Mouse (Mus musculus) stomach, postnatal 0 days (tissue): Measurements from ENCODE around the gene Ppp6r3. TPM values are rescaled to one million over a fixed set of nuclear protein-coding genes. Genes with fewer than 3 reads are reported as not detected.

Source experiments
- ATAC-seq: fragments of 200-750 bp; cut with Nextera tagmentation; 2 replicates; pipeline ENCODE4 v1.8.0; 2017; ENCODE audit not compliant: low FRiP score, low TSS enrichment
- DNase-seq: peaks from one replicate; pipeline ENCODE4 v3.0.0-alpha.2; 2016; ENCODE audit warnings: low spot score
- H3K27ac ChIP-seq: fragments of 300-500 bp; sonication (generic); replicated peaks from 2 replicates; pipeline ENCODE4 v1.5.1; 2014; ENCODE audit warnings: mild to moderate bottlenecking, control low read depth
- H3K27me3 ChIP-seq: fragments of 300-500 bp; sonication (generic); 2 replicates; pipeline ENCODE4 v1.6.1; 2014; ENCODE audit warnings: low read length; ENCODE audit not compliant: control insufficient read depth, insufficient read depth
- H3K36me3 ChIP-seq: fragments of 300-500 bp; sonication (generic); 2 replicates; pipeline ENCODE4 v1.6.1; 2014; ENCODE audit warnings: low read length, mixed read lengths; ENCODE audit not compliant: control insufficient read depth, insufficient read depth
- H3K4me1 ChIP-seq: fragments of 300-500 bp; sonication (generic); replicated peaks from 2 replicates; pipeline ENCODE4 v1.6.1; 2014; ENCODE audit warnings: antibody characterized with exemption; ENCODE audit not compliant: control insufficient read depth, insufficient read depth
- H3K4me2 ChIP-seq: fragments of 300-500 bp; sonication (generic); replicated peaks from 2 replicates; pipeline ENCODE4 v1.6.1; 2014; ENCODE audit warnings: low read depth, mild to moderate bottlenecking, control low read depth, moderate library complexity
- H3K4me3 ChIP-seq: fragments of 300-500 bp; sonication (generic); 2 replicates; pipeline ENCODE4 v1.5.1; 2014; ENCODE audit warnings: low read depth, low read length, control low read depth
- H3K9ac ChIP-seq: fragments of 300-500 bp; sonication (generic); 2 replicates; pipeline ENCODE4 v1.6.1; 2014; ENCODE audit warnings: mild to moderate bottlenecking, low read length, control low read depth, mixed read lengths
- H3K9me3 ChIP-seq: fragments of 300-500 bp; sonication (generic); 2 replicates; pipeline ENCODE4 v1.6.1; 2016; ENCODE audit warnings: low read length; ENCODE audit not compliant: control insufficient read depth
- CTCF ChIP-seq: IDR thresholded peaks from 2 replicates; pipeline ENCODE4 v1.5.1; 2016; ENCODE audit warnings: antibody characterized with exemption, low read depth, mild to moderate bottlenecking, moderate library complexity
- EP300 ChIP-seq: optimal IDR thresholded peaks from 2 replicates; pipeline ENCODE3; 2016; ENCODE audit warnings: antibody characterized with exemption
- WGBS: fragments of 180-500 bp; shearing (Covaris S2); extraction: QIAGEN DNeasy Blood & Tissue Kit; methylation state at CpG from one replicate; pipeline ENCODE4 v1.1.7; 2014; 5-methylcytosine and 5-hydroxymethylcytosine counted together
- polyA plus RNA-seq: library from polyadenylated mRNA; unstranded; fragments of >200 nt; fragmentation: Nextera tagmentation; extraction: Ambion mirVana; gene quantifications from 2 replicates; pipeline ENCODE4 v1.2.1, GENCODE M21; 2015

Gene Ppp6r3
- polyA plus RNA-seq, 1 experiment from 2014 or later = 18.6 TPM

GRCm38 (mm10) chr19:3434124-3434523 is 141.4 kb downstream of the Ppp6r3 start:
- H3K4me1 ChIP-seq = no peaks in the 10 kb centered on the region
- no peaks in the 10 kb centered on the region for H3K27me3 ChIP-seq
- no peaks in the 10 kb centered on the region for H3K9me3 ChIP-seq
- DNase-seq (no peak), ATAC-seq (no peak)
- no peak overlapping the region for H3K27ac ChIP-seq
- WGBS = 39% methylated on average over 4 of the region's 4 CpGs
- H3K36me3 ChIP-seq = no peaks in the 10 kb centered on the region
- no peak overlapping the region for H3K9ac ChIP-seq
- no peak overlapping the region for H3K4me3 ChIP-seq
- no peak overlapping the region for H3K4me2 ChIP-seq
- TF ChIP-seq EP300 (no peak), CTCF (no peak)

GRCm38 (mm10) chr19:3431969-3432368 is 143.6 kb downstream of the Ppp6r3 start:
- no peak overlapping the region for H3K27ac ChIP-seq
- H3K9me3 ChIP-seq = no peaks in the 10 kb centered on the region
- H3K4me1 ChIP-seq = no peaks in the 10 kb centered on the region
- no peaks in the 10 kb centered on the region for H3K36me3 ChIP-seq
- TF ChIP-seq CTCF = no peak
- no peak for TF ChIP-seq EP300
- no peak overlapping the region for H3K9ac ChIP-seq
- H3K4me3 ChIP-seq = no peak overlapping the region
- no peak for DNase-seq
- H3K4me2 ChIP-seq = no peak overlapping the region
- WGBS = 72% methylated on average over 1 of the region's 2 CpGs
- H3K27me3 ChIP-seq = no peaks in the 10 kb centered on the region
- no peak for ATAC-seq

- ATAC-seq = no peak
- H3K4me3 ChIP-seq = no peak overlapping the region
- WGBS = 73% methylated on average over 7 of the region's 7 CpGs
Observed at GRCm38 (mm10) chr19:3431066-3431465, 144.5 kb downstream of the Ppp6r3 start.

GRCm38 (mm10) chr19:3429156-3429816 is 146.3 kb downstream of the Ppp6r3 start:
- no peak overlapping the region for H3K9ac ChIP-seq
- no peaks in the 10 kb centered on the region for H3K9me3 ChIP-seq
- ATAC-seq (no peak), DNase-seq (no peak)
- H3K4me1 ChIP-seq = no peaks in the 10 kb centered on the region
- no peak overlapping the region for H3K4me2 ChIP-seq
- WGBS = 44% methylated on average over 7 of the region's 7 CpGs
- no peak for TF ChIP-seq EP300
- no peak for TF ChIP-seq CTCF
- no peaks in the 10 kb centered on the region for H3K36me3 ChIP-seq
- H3K4me3 ChIP-seq = no peak overlapping the region
- no peaks in the 10 kb centered on the region for H3K27me3 ChIP-seq
- no peak overlapping the region for H3K27ac ChIP-seq

More at GRCm38 (mm10) chr19:3431066-3431465, 144.5 kb downstream of the Ppp6r3 start:
- Histone ChIP-seq H3K4me2 (no peak overlapping the region), H3K36me3 (no peaks in the 10 kb centered on the region), H3K27me3 (no peaks in the 10 kb centered on the region), H3K27ac (no peak overlapping the region), H3K9ac (no peak overlapping the region), H3K9me3 (no peaks in the 10 kb centered on the region), H3K4me1 (no peaks in the 10 kb centered on the region)
- TF ChIP-seq EP300 (no peak), CTCF (no peak)
- no peak for DNase-seq

GRCm38 (mm10) chr19:3428057-3428830 is 147.3 kb downstream of the Ppp6r3 start:
- no peaks in the 10 kb centered on the region for H3K4me1 ChIP-seq
- H3K27me3 ChIP-seq = no peaks in the 10 kb centered on the region
- 67% methylated on average over 15 of the region's 15 CpGs for WGBS
- H3K9me3 ChIP-seq = no peaks in the 10 kb centered on the region
- no peak for DNase-seq
- H3K27ac ChIP-seq = no peak overlapping the region
- TF ChIP-seq EP300 (no peak), CTCF (no peak)
- H3K4me3 ChIP-seq = no peak overlapping the region
- H3K4me2 ChIP-seq = no peak overlapping the region
- no peak for ATAC-seq
- no peak overlapping the region for H3K9ac ChIP-seq
- no peaks in the 10 kb centered on the region for H3K36me3 ChIP-seq

GRCm38 (mm10) chr19:3424214-3424613 is 151.3 kb downstream of the Ppp6r3 start:
- Histone ChIP-seq H3K9me3 (no peaks in the 10 kb centered on the region), H3K27ac (no peak overlapping the region), H3K9ac (no peak overlapping the region), H3K27me3 (no peaks in the 10 kb centered on the region), H3K4me2 (no peak overlapping the region), H3K4me3 (no peak overlapping the region), H3K4me1 (no peaks in the 10 kb centered on the region), H3K36me3 (no peaks in the 10 kb centered on the region)
- 53% methylated on average over 2 of the region's 2 CpGs for WGBS
- TF ChIP-seq EP300 (no peak), CTCF (no peak)
- DNase-seq (peak; percentile 36), ATAC-seq (peak; percentile 90)
